10 mouse cellular contexts compared by ENCODE assay signal in genomic region chr4:65124369-65125151, GRCm38 (mm10). TPM values are rescaled to one million over a fixed set of nuclear protein-coding genes. Genes with fewer than 3 reads are reported as not detected.
DNase-seq lines count a peak whose midpoint lies in the region; ATAC-seq and TF ChIP-seq lines count a peak whose summit lies in the region.
"Had no signal": no experiment of that assay in that cellular context is flagged by ENCODE, and none has a peak within 500 bp of the region (broad histone marks: within the 10 kb centered on the region; RNA-seq: fewer than 3 reads in every experiment).

No protein-coding gene starts in this region.

- peak overlapping the region; percentile 98 for H3K4me2 ChIP-seq in forebrain, postnatal 0 days (ENCODE audit: low read depth)
- peak overlapping the region; percentile 89 for H3K4me2 ChIP-seq in intestine, embryonic 16.5 days (ENCODE audit: low read depth, low read length)

- TF ChIP-seq CTCF in layer of hippocampus, adult 2 months (conservative IDR thresholded peaks at IDR 0.05): no peak
- TF ChIP-seq CTCF in brain, embryonic 14.5 days (IDR thresholded peaks at IDR 0.05; ENCODE audit: borderline replicate concordance, extremely low read depth, insufficient read depth, insufficient read length): no peak
- no peak for TF ChIP-seq CTCF in forebrain, postnatal 0 days (IDR thresholded peaks at IDR 0.05; ENCODE audit: low read depth)

- H3K9me3 ChIP-seq in forebrain, postnatal 0 days (ENCODE audit: low read length): no peaks in the 10 kb centered on the region
- no peaks in the 10 kb centered on the region for H3K9me3 ChIP-seq in intestine, embryonic 16.5 days (ENCODE audit: control insufficient read depth, low read length)

- peak overlapping the region; percentile 51 for H3K9ac ChIP-seq in forebrain, postnatal 0 days
- peak overlapping the region; percentile 62 for H3K9ac ChIP-seq in intestine, embryonic 16.5 days (ENCODE audit: low read depth, low read length)

- peaks cover 21% of the 10 kb centered on the region for H3K27me3 ChIP-seq in forebrain, postnatal 0 days (ENCODE audit: insufficient read depth, low read length)
- peaks cover 7% of the 10 kb centered on the region for H3K27me3 ChIP-seq in intestine, embryonic 16.5 days (replicated peaks; ENCODE audit: control insufficient read depth, insufficient read depth, low read length)

- DNase-seq in layer of hippocampus, adult 2 months (ENCODE audit: low spot score in 2 of 2): no peak
- DNase-seq in layer of hippocampus, adult 11-12 months (ENCODE audit: low spot score): no peak
- peak; percentile 60 for DNase-seq in brain, embryonic 14.5 days (ENCODE audit: low read depth)
- peak; percentile 27 for DNase-seq in forebrain, postnatal 0 days
- DNase-seq in lung, postnatal 10 days: peak; percentile 13
- DNase-seq in testis, postnatal 14 days (ENCODE audit: low spot score): peak; percentile 7

- WGBS in forebrain, postnatal 0 days: under 1% methylated on average over 53 of the region's 80 CpGs
- 1% methylated on average over 72 of the region's 80 CpGs for WGBS in intestine, embryonic 16.5 days

- TF ChIP-seq POLR2A in brain, embryonic 14.5 days (IDR thresholded peaks at IDR 0.05; ENCODE audit: borderline replicate concordance, extremely low read depth, insufficient read depth, insufficient read length, poor library complexity, severe bottlenecking): no peak

- 0 out of 2 replicates have a peak, but pooled peaks cover 9% of the 10 kb centered on the region for H3K4me1 ChIP-seq in forebrain, postnatal 0 days (ENCODE audit: insufficient read depth)
- H3K4me1 ChIP-seq in intestine, embryonic 16.5 days (ENCODE audit: control insufficient read depth, insufficient read depth, low read length): peaks cover 7% of the 10 kb centered on the region; the same call in 1 of the 2 replicates

- peak overlapping the region; percentile 54 for H3K4me3 ChIP-seq in layer of hippocampus, adult 2 months
- peak overlapping the region; percentile 59 for H3K4me3 ChIP-seq in forebrain, postnatal 0 days (ENCODE audit: low read depth, low read length)
- H3K4me3 ChIP-seq in intestine, embryonic 16.5 days (ENCODE audit: low read length): peak overlapping the region; percentile 54

- H3K27ac ChIP-seq in layer of hippocampus, adult 2 months: no peak overlapping the region
- H3K27ac ChIP-seq in forebrain, postnatal 0 days (ENCODE audit: low read depth, low read length): no peak overlapping the region
- H3K27ac ChIP-seq in intestine, embryonic 16.5 days (ENCODE audit: low read length): no peak overlapping the region

- no peaks in the 10 kb centered on the region for H3K36me3 ChIP-seq in forebrain, postnatal 0 days (ENCODE audit: insufficient read depth)
- H3K36me3 ChIP-seq in intestine, embryonic 16.5 days (ENCODE audit: control insufficient read depth, insufficient read depth, low read length): no peaks in the 10 kb centered on the region

- peak; percentile 57 for ATAC-seq in forebrain, postnatal 0 days
- ATAC-seq in intestine, embryonic 16.5 days: peak; percentile 37; the same call in 1 of the 2 replicates
- no peak for ATAC-seq in frontal cortex, adult (ENCODE audit: low TSS enrichment)

RNA-seq across cellular contexts. Expression of gene Pappa, which starts 0.6 kb away (rescaled TPM):
- total RNA-seq in layer of hippocampus, adult 2 months (2021): 1 to 10 TPM; 1.3 to 1.5 TPM
- 0.49 and 1.0 TPM in 2 replicates for polyA plus RNA-seq in brain, embryonic 14.5 days (2012; rRNA removed)
- 0.62 and 1.7 TPM in 2 replicates for total RNA-seq in forebrain, postnatal 0 days (2014; rRNA removed)
- 0.09 and 0.27 TPM in 2 replicates for polyA plus RNA-seq in forebrain, postnatal 0 days (2015; fragmentation: Nextera tagmentation; extraction: Ambion mirVana)
- polyA plus RNA-seq in intestine, embryonic 16.5 days (2015; fragmentation: Nextera tagmentation; extraction: Ambion mirVana): 0.53 and 0.61 TPM in 2 replicates
- total RNA-seq: hematopoietic stem cell, adult 5-6 weeks; MEL had no signal

Comparison
In these comparisons a context has a peak if more than half of its experiments do, and no peak if none do; other contexts are left out.
1. DNase-seq: peak in brain, embryonic 14.5 days (single experiment), forebrain, postnatal 0 days (single experiment), lung, postnatal 10 days (single experiment) and testis, postnatal 14 days (single experiment); none in layer of hippocampus, adult 2 months (0 of 2) and layer of hippocampus, adult 11-12 months (single experiment).
2. Peak in every context shown above with its lines, with median percentiles within 50 percentile points of each other: H3K4me3 ChIP-seq.